Mouse (Mus musculus) macrophage (primary cell): ENCODE results near the gene Rps6ka5. TPM values are rescaled to one million over a fixed set of nuclear protein-coding genes. Genes with fewer than 3 reads are reported as not detected.

ENCODE experiments used
- H3K27ac ChIP-seq: fragments of 350-480 bp; formaldehyde crosslinking; 2 replicates; pipeline ENCODE4 v1.9.0; 2021
- H3K36me3 ChIP-seq: fragments of 350-480 bp; formaldehyde crosslinking; 2 replicates; pipeline ENCODE4 v1.9.0; 2021; ENCODE audit errors: inconsistent target
- H3K4me3 ChIP-seq: fragments of 350-480 bp; formaldehyde crosslinking; 2 replicates; pipeline ENCODE4 v1.9.0; 2021; ENCODE audit errors: inconsistent target
- H3K79me2 ChIP-seq: fragments of 350-480 bp; formaldehyde crosslinking; 2 replicates; pipeline ENCODE4 v1.9.0; 2021; ENCODE audit errors: inconsistent target
- whole genome bisulfite sequencing: methylation state at CpG from one replicate; pipeline ENCODE4 v1.1.7; 2026; ENCODE audit warnings: inconsistent platforms; ENCODE audit not compliant: missing documents; 5-methylcytosine and 5-hydroxymethylcytosine counted together
- polyA plus RNA-seq: library from polyadenylated mRNA; stranded (reverse); fragments of 250-400 nt; gene quantifications from 3 replicates; pipeline ENCODE4 v1.2.4, GENCODE M21; 2018; ENCODE audit warnings: inconsistent platforms

The Rps6ka5 gene
- polyA plus RNA-seq, 1 experiment from 2014 or later: 1.5 TPM

DNA sequence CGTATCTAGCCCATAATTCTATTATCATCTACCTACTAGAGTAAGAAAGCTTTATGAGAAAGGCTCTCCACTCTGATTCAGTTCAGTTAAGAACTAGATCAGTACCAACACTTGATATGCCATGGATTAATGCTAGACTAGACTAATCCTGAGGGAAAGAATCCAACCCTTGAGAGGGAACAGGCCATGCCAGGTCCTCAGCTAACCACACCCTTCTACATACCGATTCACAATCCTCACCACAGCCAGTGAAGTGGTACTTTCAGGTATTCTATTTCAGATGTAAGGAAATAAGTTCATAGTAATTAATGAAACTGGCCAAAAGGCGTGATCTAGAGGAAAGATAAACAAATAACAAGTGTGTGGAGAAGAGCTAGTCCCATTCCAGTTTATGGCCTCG, 70.8 kb downstream of the Rps6ka5 start:
- H3K36me3 ChIP-seq: no peaks in the 10 kb centered on the region
- H3K27ac ChIP-seq: no peak overlapping the region
- WGBS: 95% methylated on average over 4 of the region's 4 CpGs
- no peaks in the 10 kb centered on the region for H3K79me2 ChIP-seq
- no peak overlapping the region for H3K4me3 ChIP-seq

DNA sequence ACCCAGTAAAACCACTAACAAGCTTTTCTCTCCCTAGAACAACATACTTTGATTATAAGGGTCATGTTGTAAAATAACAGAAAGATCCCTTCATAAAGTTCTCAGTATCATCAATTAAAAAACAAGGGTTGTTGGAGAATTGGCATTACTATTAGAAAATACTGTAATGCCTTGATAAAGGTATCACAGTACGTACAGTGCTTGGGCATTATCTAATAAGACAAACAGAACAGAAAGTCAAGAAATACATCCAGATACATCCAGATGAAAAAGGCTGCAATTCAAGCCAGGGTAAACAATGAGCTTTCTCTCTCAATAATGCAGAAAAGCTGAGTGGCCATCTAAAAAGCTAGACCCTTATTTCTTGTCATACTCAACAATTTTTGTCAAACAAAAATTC, 84.8 kb downstream of the Rps6ka5 start:
- WGBS: 82% methylated on average over 1 of the region's 1 CpGs
- H3K27ac ChIP-seq: no peak overlapping the region
- no peak overlapping the region for H3K4me3 ChIP-seq
- H3K36me3 ChIP-seq: no peaks in the 10 kb centered on the region
- H3K79me2 ChIP-seq: no peaks in the 10 kb centered on the region

DNA sequence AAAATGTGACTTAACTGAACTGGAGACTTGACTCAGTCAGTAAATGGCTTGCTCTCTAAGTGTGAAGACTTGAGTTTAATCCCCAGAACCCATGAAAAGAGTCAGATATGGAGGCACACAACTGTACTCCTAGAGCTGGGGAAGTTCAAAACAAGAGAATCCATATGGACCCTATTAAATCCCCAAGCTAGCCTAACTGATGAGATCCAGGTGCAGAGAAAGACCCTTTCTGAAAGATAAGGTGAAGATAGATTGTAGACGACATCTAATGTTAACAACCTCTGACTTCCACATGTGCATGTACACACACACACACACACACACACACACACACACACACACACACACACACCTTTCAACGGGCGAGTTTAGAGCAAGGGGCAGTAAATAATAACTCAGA, 86.1 kb downstream of the Rps6ka5 start:
- H3K36me3 ChIP-seq: no peaks in the 10 kb centered on the region
- H3K4me3 ChIP-seq: no peak overlapping the region
- H3K27ac ChIP-seq: no peak overlapping the region
- WGBS: 100% methylated on average over 2 of the region's 3 CpGs
- H3K79me2 ChIP-seq: no peaks in the 10 kb centered on the region

DNA sequence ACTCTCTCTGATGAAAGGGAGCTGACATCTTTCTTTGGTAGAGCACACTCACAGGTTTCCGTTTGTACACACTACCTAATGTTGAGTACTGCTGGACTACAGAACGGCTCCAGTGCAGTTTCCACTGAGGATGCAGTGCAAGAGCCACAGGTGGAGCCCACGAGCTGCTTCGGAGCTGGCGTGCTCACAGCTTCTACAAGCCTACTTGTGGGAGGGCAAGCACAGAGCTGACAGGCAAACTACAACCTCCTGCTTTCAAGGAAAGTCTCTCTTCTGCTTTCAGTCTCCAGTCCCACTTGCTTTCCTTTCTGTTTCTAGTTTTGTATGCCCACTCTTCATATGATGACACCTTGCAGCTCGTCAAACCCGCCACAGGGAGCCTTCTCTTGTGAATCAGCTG, 87.1 kb downstream of the Rps6ka5 start:
- WGBS: 36% methylated on average over 7 of the region's 7 CpGs
- Histone ChIP-seq H3K79me2 (no peaks in the 10 kb centered on the region), H3K27ac (no peak overlapping the region), H3K36me3 (no peaks in the 10 kb centered on the region), H3K4me3 (no peak overlapping the region)

DNA sequence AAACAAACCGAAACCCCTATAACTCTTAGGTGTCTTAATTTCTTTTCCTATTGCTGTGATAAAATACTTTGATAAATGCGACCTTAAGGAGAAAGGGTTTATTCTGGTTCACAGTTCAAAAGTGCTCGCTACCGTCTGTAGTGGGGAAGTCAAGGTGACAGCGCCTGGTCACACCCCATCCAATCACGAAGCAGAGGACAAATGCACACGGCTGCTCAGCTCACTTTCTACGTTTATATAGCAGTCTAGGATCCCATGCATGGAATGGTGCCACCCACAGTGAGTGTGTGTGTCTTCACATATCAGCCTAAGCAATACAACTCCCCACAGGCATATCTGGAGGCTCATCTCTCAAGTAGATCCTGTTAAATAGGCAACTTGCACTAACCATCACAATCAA, 88.9 kb downstream of the Rps6ka5 start:
- Histone ChIP-seq H3K4me3 (no peak overlapping the region), H3K27ac (no peak overlapping the region), H3K79me2 (no peaks in the 10 kb centered on the region), H3K36me3 (no peaks in the 10 kb centered on the region)
- WGBS: 97% methylated on average over 8 of the region's 8 CpGs

DNA sequence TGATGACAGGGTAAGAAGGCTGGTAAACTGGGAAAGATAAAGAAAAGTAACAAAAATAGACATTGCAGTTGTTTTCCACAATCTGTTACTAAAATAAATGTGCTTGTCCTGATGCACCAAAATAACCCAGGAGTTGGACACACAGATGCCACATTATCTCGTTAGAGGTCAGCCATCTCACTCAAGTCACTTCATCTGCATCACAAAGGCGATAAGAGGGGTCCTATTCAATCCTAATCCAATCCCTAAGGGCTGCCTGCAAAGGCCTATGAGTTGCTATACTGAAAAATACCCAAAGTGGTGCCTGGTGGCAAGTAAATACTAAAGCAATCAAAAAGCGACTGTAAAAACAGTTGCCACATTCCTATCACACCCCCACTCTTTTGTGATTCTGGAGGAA, 90.0 kb downstream of the Rps6ka5 start:
- no peak overlapping the region for H3K4me3 ChIP-seq
- H3K79me2 ChIP-seq: no peaks in the 10 kb centered on the region
- 91% methylated on average over 3 of the region's 3 CpGs for WGBS
- no peaks in the 10 kb centered on the region for H3K36me3 ChIP-seq
- no peak overlapping the region for H3K27ac ChIP-seq

DNA sequence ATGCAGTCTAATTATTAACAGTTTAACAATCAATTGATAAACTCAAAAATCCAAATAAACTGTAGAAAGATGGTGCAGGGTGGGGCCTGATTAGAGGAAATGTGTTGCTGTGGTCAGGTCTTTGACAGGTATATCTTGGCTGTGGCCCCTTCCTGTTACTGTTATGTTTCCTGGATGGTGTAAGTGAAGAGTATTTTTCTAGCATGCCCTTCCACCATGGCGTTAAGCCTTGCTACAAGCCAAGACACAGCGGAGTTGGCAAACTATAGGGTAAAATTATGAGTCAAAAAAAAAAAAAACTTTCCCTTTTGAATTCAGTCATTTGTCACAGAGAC, 90.5 kb downstream of the Rps6ka5 start:
- H3K79me2 ChIP-seq: no peaks in the 10 kb centered on the region; the same call in 1 of the 2 replicates
- no peak overlapping the region for H3K4me3 ChIP-seq
- no peak overlapping the region for H3K27ac ChIP-seq
- 54% methylated on average over 2 of the region's 2 CpGs for WGBS
- H3K36me3 ChIP-seq: no peaks in the 10 kb centered on the region

DNA sequence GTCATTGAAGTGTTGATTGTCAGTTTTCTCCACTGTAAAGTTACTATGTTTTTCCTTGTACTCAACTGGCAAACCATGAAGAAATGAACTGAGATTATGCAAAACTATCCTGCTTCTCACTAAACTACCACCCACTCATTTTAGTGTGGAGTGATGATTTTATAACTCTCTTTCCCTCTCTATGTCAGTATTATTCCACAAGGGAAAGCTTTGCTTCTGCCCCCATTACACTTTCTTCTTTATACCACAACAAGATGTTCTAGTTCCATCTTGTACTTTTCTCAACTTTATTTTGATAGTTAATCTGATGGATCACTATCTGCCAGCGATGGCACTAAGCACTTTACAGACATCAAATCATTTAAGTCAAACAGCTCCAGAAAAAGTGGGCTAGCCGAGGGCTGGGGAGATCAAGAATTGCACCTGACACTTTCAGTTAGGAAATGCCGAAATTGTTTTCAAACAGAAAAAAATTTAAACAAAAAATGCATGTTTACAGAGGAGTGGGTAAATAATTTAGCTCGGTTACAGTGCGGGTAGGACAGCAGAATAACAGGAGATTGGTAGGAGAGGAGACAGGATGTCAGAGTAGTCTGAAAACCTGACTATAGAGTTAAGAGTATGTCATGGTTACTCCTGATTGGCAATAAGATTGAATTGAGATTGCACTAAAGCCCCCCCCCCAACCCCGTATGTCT, 91.0 kb downstream of the Rps6ka5 start:
- no peak overlapping the region for H3K4me3 ChIP-seq
- 94% methylated on average over 6 of the region's 6 CpGs for WGBS
- no peaks in the 10 kb centered on the region for H3K36me3 ChIP-seq
- no peak overlapping the region for H3K27ac ChIP-seq
- no peaks in the 10 kb centered on the region; the same call in 1 of the 2 replicates for H3K79me2 ChIP-seq

DNA sequence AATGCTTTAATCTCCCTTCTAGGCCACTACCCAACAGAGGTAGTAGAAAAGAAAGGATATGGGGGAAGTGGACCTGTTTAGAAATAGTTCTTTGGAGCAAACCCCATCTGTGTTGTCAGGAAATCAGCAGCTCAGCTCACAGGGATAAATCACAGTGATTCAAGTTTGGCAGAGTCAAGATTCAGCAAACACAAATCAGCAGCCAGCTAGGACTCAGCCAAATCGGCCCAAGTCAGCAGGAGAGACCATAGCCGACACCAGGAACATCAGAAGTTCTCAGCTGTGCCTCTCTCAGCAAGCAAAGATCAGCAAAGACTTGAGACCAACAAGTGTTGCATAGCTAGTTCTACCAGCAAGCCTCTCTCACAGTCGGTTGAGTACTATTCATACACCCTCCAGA, 93.6 kb downstream of the Rps6ka5 start:
- H3K4me3 ChIP-seq: no peak overlapping the region
- H3K27ac ChIP-seq: no peak overlapping the region
- H3K36me3 ChIP-seq: no peaks in the 10 kb centered on the region
- WGBS: 85% methylated on average over 3 of the region's 3 CpGs
- H3K79me2 ChIP-seq: no peaks in the 10 kb centered on the region; the same call in 1 of the 2 replicates

DNA sequence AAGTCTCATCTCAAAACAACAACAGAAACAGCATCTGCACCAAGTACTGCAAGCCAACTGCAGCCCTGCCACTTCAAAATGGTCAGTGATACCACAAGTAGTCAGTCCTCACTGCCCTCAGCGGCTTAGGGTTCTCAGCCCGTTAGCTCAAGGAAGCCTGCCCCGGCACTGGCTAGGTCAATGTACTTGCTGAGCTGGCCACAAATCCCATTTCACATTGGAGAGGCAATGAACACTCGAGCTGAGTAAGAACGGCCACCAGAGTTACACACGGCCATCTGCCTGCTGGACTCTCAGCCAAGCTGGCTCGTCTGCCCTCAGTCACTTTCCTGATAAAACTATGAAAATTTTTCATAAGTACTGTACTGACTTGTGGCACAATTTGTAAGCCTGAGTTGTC, 95.5 kb downstream of the Rps6ka5 start:
- no peaks in the 10 kb centered on the region for H3K36me3 ChIP-seq
- no peaks in the 10 kb centered on the region; the same call in 1 of the 2 replicates for H3K79me2 ChIP-seq
- no peak overlapping the region for H3K27ac ChIP-seq
- WGBS: 96% methylated on average over 7 of the region's 7 CpGs
- no peak overlapping the region for H3K4me3 ChIP-seq

DNA sequence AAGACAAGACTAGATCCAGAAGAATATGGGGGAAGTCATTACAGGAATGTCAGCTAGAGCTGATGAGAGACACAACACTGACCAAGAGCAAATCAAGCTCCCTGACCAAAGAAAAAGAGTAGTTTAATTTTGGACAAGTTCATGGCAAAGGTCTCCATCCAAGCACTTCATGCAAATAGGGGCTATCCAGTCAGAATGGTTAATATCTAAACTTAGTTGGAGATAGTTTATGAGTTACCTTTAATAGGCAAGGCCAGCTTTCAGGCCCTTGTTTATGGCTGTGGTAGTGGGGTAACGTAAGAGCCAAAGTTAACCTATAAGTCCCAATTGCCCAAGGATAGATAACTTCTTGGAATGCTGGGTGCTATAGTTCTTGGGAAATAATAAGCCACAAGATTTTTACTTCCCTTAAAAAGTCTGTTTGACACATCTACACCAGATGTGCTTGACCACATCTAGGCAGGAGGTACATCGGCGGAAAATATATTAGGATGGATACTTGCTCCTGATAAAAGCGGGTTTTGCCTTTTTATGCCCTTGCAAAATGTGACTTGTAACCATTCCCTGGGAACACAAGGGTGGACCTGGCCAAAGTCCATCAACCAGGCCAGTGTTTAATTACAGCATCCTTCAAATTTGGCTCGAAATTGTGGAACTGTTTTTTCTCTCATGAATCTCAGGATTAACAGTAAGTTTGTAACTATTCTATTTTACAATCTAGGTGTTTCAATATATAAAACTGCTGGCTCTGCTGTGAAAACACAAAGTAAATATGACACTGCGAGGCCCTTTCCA, 97.5 kb downstream of the Rps6ka5 start:
- 88% methylated on average over 6 of the region's 6 CpGs for WGBS

DNA sequence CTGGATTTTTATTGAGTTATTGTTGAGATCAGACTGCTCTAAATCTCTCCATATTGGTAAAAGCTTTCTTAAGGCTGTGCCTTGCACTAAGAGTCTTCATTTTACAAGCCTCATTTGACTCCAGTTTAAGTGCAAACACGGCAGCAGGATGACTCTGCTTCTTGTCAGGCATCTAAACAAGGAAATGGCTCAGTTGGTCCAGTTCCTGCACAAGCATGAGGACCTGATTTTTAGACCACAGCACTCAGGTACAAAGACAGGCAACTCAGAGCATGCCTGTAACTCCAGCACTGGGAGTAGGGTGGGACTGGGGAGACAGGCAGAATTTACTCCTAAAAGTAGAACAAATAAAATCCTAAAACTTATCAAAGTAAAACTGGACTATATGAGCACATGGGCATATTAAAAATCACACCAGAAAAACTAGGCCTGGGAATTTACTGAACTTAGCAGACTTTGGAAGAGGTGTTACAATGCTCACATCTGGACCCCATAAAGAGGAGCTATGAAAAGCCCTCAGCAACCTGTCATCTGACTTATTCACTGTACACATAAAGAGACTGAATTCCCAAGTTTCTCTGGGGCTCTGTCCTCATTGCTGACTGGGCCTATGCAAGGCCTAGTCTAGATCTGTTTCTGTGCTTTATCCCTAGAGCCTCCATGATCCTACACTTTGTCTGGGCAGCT, 99.6 kb downstream of the Rps6ka5 start:
- Histone ChIP-seq H3K36me3 (no peaks in the 10 kb centered on the region), H3K79me2 (no peaks in the 10 kb centered on the region; the same call in 1 of the 2 replicates), H3K27ac (peak overlapping the region; percentile 59), H3K4me3 (peak overlapping the region; percentile 16; the same call in 1 of the 2 replicates)
- WGBS: 0% methylated on average over 1 of the region's 1 CpGs

More for the DNA sequence above, 97.5 kb downstream of the Rps6ka5 start:
- Histone ChIP-seq H3K79me2 (no peaks in the 10 kb centered on the region; the same call in 1 of the 2 replicates), H3K4me3 (no peak overlapping the region), H3K27ac (no peak overlapping the region), H3K36me3 (no peaks in the 10 kb centered on the region)

DNA sequence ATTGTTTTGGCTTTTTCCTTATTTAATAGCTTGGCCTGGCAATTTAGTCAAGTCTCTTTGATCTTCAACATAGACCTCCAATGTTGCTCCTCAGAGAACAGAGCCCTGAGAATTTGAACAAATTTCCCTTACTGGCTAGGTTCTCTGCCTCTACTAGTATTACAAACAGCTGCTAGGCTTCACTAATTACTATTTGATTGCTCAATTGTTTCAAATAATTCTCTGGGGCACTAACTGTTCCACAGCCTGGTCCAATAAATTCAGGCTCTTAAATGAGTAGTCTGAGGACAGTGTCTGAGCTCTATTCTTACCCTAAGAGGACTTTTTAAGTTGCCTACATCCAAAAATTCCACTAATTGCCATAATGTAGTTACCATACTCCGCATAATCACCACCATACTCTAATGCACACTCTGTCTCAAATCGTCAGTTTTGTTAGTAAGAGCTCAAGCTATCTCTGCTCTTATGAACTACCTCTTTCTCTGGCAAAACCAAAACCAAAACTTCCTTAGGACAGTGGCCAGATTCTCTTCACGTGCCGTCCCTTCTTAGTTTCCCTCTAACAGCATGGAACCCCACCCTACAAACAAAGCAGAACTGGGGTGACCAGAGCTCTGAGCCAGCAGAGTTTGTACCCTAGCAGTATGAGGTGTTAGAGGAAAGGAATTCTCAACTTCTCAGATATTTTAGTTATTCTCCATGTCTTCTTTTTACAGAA, 100.4 kb downstream of the Rps6ka5 start:
- H3K4me3 ChIP-seq: peak overlapping the region; percentile 16; the same call in 1 of the 2 replicates
- WGBS: 5% methylated on average over 4 of the region's 4 CpGs
- no peaks in the 10 kb centered on the region; the same call in 1 of the 2 replicates for H3K79me2 ChIP-seq
- no peaks in the 10 kb centered on the region for H3K36me3 ChIP-seq
- H3K27ac ChIP-seq: peak overlapping the region; percentile 59

DNA sequence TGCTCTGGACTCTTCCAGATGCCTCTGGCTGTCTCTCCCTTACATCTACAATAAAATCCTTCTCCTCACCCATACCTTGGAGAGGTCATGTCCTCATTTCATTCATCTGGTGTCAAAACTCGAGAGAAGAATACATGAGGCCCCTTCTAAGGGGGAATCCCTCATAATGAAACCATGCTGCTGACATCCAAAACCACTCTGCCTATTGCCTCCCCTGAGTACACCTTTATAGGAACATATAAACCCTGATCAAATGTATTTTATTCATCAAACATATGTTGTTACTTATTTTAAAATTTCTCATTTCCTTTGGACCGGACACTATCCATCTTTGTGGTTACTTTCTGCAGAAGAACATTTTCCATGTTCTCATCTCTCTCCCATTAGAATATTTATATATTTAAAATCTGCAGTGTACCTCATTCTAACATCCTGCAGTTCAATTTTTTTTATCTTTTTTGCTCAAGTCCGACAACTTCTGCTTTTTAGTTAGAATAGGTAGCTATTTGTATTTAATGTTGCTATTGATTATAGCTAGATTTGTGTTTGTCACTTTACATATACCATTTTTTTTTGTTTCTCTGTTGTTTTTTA, 101.8 kb downstream of the Rps6ka5 start:
- Histone ChIP-seq H3K79me2 (no peaks in the 10 kb centered on the region), H3K4me3 (no peak overlapping the region), H3K36me3 (no peaks in the 10 kb centered on the region), H3K27ac (no peak overlapping the region)
- 46% methylated on average over 3 of the region's 3 CpGs for WGBS
